Mouse (Mus musculus): ENCODE results near the gene Pea15a. TPM values are rescaled to one million over a fixed set of nuclear protein-coding genes. Genes with fewer than 3 reads are reported as not detected.

Gene Pea15a
- polyA plus RNA-seq, 1 experiment from 2014 or later: 87.0 TPM

- H3K27me3 ChIP-seq (ENCODE audit: control insufficient read depth, insufficient read depth, low read length): no peaks in the 10 kb centered on the region
- WGBS: 24% methylated on average over 14 of the region's 14 CpGs
- H3K36me3 ChIP-seq (ENCODE audit: control insufficient read depth, insufficient read depth, low read length): peaks cover 36% of the 10 kb centered on the region
- H3K27ac ChIP-seq (ENCODE audit: low read depth, low read length): peak overlapping the region; percentile 86; the same call in 1 of the 2 replicates
- no peaks in the 10 kb centered on the region for H3K9me3 ChIP-seq (ENCODE audit: control insufficient read depth, low read length)
- H3K4me2 ChIP-seq (replicated peaks; ENCODE audit: low read depth, low read length): 0 out of 2 replicates have a peak overlapping the region, but pooled peaks have one; percentile 12
- no peak overlapping the region for H3K9ac ChIP-seq (ENCODE audit: low read depth, low read length)
- H3K4me1 ChIP-seq (ENCODE audit: control insufficient read depth, insufficient read depth, low read length): peaks cover 57% of the 10 kb centered on the region
- ATAC-seq (ENCODE audit: low FRiP score, low TSS enrichment): no peak
- H3K4me3 ChIP-seq (ENCODE audit: low read length): no peak overlapping the region
Observed at GRCm38 (mm10) chr1:172201967-172202880, 4.4 kb downstream of the Pea15a start.

- ATAC-seq (ENCODE audit: low FRiP score, low TSS enrichment): 0 out of 2 replicates have a peak, but pooled peaks have one; percentile 2
- peaks cover 49% of the 10 kb centered on the region for H3K36me3 ChIP-seq (ENCODE audit: control insufficient read depth, insufficient read depth, low read length)
- H3K27ac ChIP-seq (ENCODE audit: low read depth, low read length): 0 out of 2 replicates have a peak overlapping the region, but pooled peaks have one; percentile 17
- H3K4me3 ChIP-seq (ENCODE audit: low read length): no peak overlapping the region
- WGBS: 53% methylated on average over 7 of the region's 7 CpGs
- H3K9ac ChIP-seq (ENCODE audit: low read depth, low read length): no peak overlapping the region
- H3K27me3 ChIP-seq (ENCODE audit: control insufficient read depth, insufficient read depth, low read length): no peaks in the 10 kb centered on the region
- no peaks in the 10 kb centered on the region for H3K9me3 ChIP-seq (ENCODE audit: control insufficient read depth, low read length)
- H3K4me1 ChIP-seq (ENCODE audit: control insufficient read depth, insufficient read depth, low read length): peaks cover 51% of the 10 kb centered on the region
- H3K4me2 ChIP-seq (replicated peaks; ENCODE audit: low read depth, low read length): no peak overlapping the region; the same call in 1 of the 2 replicates
Observed at GRCm38 (mm10) chr1:172200871-172201447, 5.6 kb downstream of the Pea15a start.

- 80% methylated on average over 5 of the region's 5 CpGs for whole genome bisulfite sequencing
- no peak overlapping the region; the same call in 1 of the 2 replicates for H3K27ac ChIP-seq (ENCODE audit: low read depth, low read length)
- H3K9me3 ChIP-seq (ENCODE audit: control insufficient read depth, low read length): no peaks in the 10 kb centered on the region
- peaks cover 45% of the 10 kb centered on the region for H3K4me1 ChIP-seq (ENCODE audit: control insufficient read depth, insufficient read depth, low read length)
- no peak overlapping the region for H3K4me2 ChIP-seq (replicated peaks; ENCODE audit: low read depth, low read length)
- H3K9ac ChIP-seq (ENCODE audit: low read depth, low read length): no peak overlapping the region
- no peak for ATAC-seq (ENCODE audit: low FRiP score, low TSS enrichment)
- no peaks in the 10 kb centered on the region for H3K27me3 ChIP-seq (ENCODE audit: control insufficient read depth, insufficient read depth, low read length)
- H3K4me3 ChIP-seq (ENCODE audit: low read length): no peak overlapping the region
- H3K36me3 ChIP-seq (ENCODE audit: control insufficient read depth, insufficient read depth, low read length): peaks cover 57% of the 10 kb centered on the region
Observed at GRCm38 (mm10) chr1:172200161-172200560, 6.4 kb downstream of the Pea15a start.

- Histone ChIP-seq H3K9me3 (ENCODE audit: control insufficient read depth, low read length) (no peaks in the 10 kb centered on the region), H3K9ac (ENCODE audit: low read depth, low read length) (no peak overlapping the region), H3K36me3 (ENCODE audit: control insufficient read depth, insufficient read depth, low read length) (peaks cover 69% of the 10 kb centered on the region), H3K27me3 (ENCODE audit: control insufficient read depth, insufficient read depth, low read length) (no peaks in the 10 kb centered on the region), H3K4me2 (replicated peaks; ENCODE audit: low read depth, low read length) (no peak overlapping the region), H3K4me1 (ENCODE audit: control insufficient read depth, insufficient read depth, low read length) (peaks cover 38% of the 10 kb centered on the region), H3K27ac (ENCODE audit: low read depth, low read length) (no peak overlapping the region), H3K4me3 (ENCODE audit: low read length) (no peak overlapping the region)
- WGBS: 92% methylated on average over 4 of the region's 4 CpGs
- no peak for ATAC-seq (ENCODE audit: low FRiP score, low TSS enrichment)
Observed at GRCm38 (mm10) chr1:172198996-172199395, 7.6 kb downstream of the Pea15a start.

- Histone ChIP-seq H3K4me1 (ENCODE audit: control insufficient read depth, insufficient read depth, low read length) (peaks cover 31% of the 10 kb centered on the region), H3K4me3 (ENCODE audit: low read length) (no peak overlapping the region), H3K27me3 (ENCODE audit: control insufficient read depth, insufficient read depth, low read length) (no peaks in the 10 kb centered on the region), H3K9ac (ENCODE audit: low read depth, low read length) (no peak overlapping the region), H3K36me3 (ENCODE audit: control insufficient read depth, insufficient read depth, low read length) (peaks cover 74% of the 10 kb centered on the region), H3K9me3 (ENCODE audit: control insufficient read depth, low read length) (no peaks in the 10 kb centered on the region), H3K4me2 (replicated peaks; ENCODE audit: low read depth, low read length) (no peak overlapping the region), H3K27ac (ENCODE audit: low read depth, low read length) (no peak overlapping the region)
- 88% methylated on average over 8 of the region's 8 CpGs for WGBS
- no peak for ATAC-seq (ENCODE audit: low FRiP score, low TSS enrichment)
Observed at GRCm38 (mm10) chr1:172198316-172198715, 8.3 kb downstream of the Pea15a start.

- no peaks in the 10 kb centered on the region for H3K9me3 ChIP-seq (ENCODE audit: control insufficient read depth, low read length)
- H3K4me3 ChIP-seq (ENCODE audit: low read length): no peak overlapping the region
- H3K9ac ChIP-seq (ENCODE audit: low read depth, low read length): no peak overlapping the region
- 77% methylated on average over 5 of the region's 5 CpGs for WGBS
- ATAC-seq (ENCODE audit: low FRiP score, low TSS enrichment): no peak
- H3K4me2 ChIP-seq (replicated peaks; ENCODE audit: low read depth, low read length): no peak overlapping the region
- no peak overlapping the region for H3K27ac ChIP-seq (ENCODE audit: low read depth, low read length)
- peaks cover 74% of the 10 kb centered on the region for H3K36me3 ChIP-seq (ENCODE audit: control insufficient read depth, insufficient read depth, low read length)
- no peaks in the 10 kb centered on the region for H3K27me3 ChIP-seq (ENCODE audit: control insufficient read depth, insufficient read depth, low read length)
- H3K4me1 ChIP-seq (ENCODE audit: control insufficient read depth, insufficient read depth, low read length): peaks cover 26% of the 10 kb centered on the region
Observed at GRCm38 (mm10) chr1:172197851-172198250, 8.8 kb downstream of the Pea15a start.

GRCm38 (mm10) chr1:172197146-172197545, 9.5 kb downstream of the Pea15a start:
- H3K4me1 ChIP-seq (ENCODE audit: control insufficient read depth, insufficient read depth, low read length): peaks cover 19% of the 10 kb centered on the region
- no peak overlapping the region for H3K9ac ChIP-seq (ENCODE audit: low read depth, low read length)
- peaks cover 81% of the 10 kb centered on the region for H3K36me3 ChIP-seq (ENCODE audit: control insufficient read depth, insufficient read depth, low read length)
- no peaks in the 10 kb centered on the region for H3K9me3 ChIP-seq (ENCODE audit: control insufficient read depth, low read length)
- WGBS: 91% methylated on average over 3 of the region's 3 CpGs
- H3K27ac ChIP-seq (ENCODE audit: low read depth, low read length): no peak overlapping the region
- no peaks in the 10 kb centered on the region for H3K27me3 ChIP-seq (ENCODE audit: control insufficient read depth, insufficient read depth, low read length)
- no peak overlapping the region for H3K4me3 ChIP-seq (ENCODE audit: low read length)
- ATAC-seq (ENCODE audit: low FRiP score, low TSS enrichment): no peak
- H3K4me2 ChIP-seq (replicated peaks; ENCODE audit: low read depth, low read length): no peak overlapping the region

GRCm38 (mm10) chr1:172194435-172194834, 12.2 kb downstream of the Pea15a start:
- peaks cover 91% of the 10 kb centered on the region for H3K36me3 ChIP-seq (ENCODE audit: control insufficient read depth, insufficient read depth, low read length)
- no peak overlapping the region for H3K27ac ChIP-seq (ENCODE audit: low read depth, low read length)
- H3K27me3 ChIP-seq (ENCODE audit: control insufficient read depth, insufficient read depth, low read length): no peaks in the 10 kb centered on the region
- H3K9ac ChIP-seq (ENCODE audit: low read depth, low read length): no peak overlapping the region
- no peak overlapping the region for H3K4me3 ChIP-seq (ENCODE audit: low read length)
- H3K4me2 ChIP-seq (replicated peaks; ENCODE audit: low read depth, low read length): no peak overlapping the region
- 86% methylated on average over 8 of the region's 8 CpGs for WGBS
- H3K9me3 ChIP-seq (ENCODE audit: control insufficient read depth, low read length): no peaks in the 10 kb centered on the region
- no peaks in the 10 kb centered on the region for H3K4me1 ChIP-seq (ENCODE audit: control insufficient read depth, insufficient read depth, low read length)
- no peak for ATAC-seq (ENCODE audit: low FRiP score, low TSS enrichment)

- no peak overlapping the region for H3K27ac ChIP-seq (ENCODE audit: low read depth, low read length)
- H3K4me2 ChIP-seq (replicated peaks; ENCODE audit: low read depth, low read length): no peak overlapping the region
- H3K4me3 ChIP-seq (ENCODE audit: low read length): no peak overlapping the region
- no peaks in the 10 kb centered on the region for H3K9me3 ChIP-seq (ENCODE audit: control insufficient read depth, low read length)
- H3K36me3 ChIP-seq (ENCODE audit: control insufficient read depth, insufficient read depth, low read length): peaks cover 90% of the 10 kb centered on the region
- 89% methylated on average over 3 of the region's 3 CpGs for WGBS
- H3K9ac ChIP-seq (ENCODE audit: low read depth, low read length): no peak overlapping the region
- no peaks in the 10 kb centered on the region for H3K4me1 ChIP-seq (ENCODE audit: control insufficient read depth, insufficient read depth, low read length)
- no peak for ATAC-seq (ENCODE audit: low FRiP score, low TSS enrichment)
- no peaks in the 10 kb centered on the region for H3K27me3 ChIP-seq (ENCODE audit: control insufficient read depth, insufficient read depth, low read length)
Observed at GRCm38 (mm10) chr1:172192217-172192616, 14.4 kb downstream of the Pea15a start.
